Mouse (Mus musculus) testis, postnatal 10 days (tissue): ENCODE results near the gene Pnpla8.
"Not testable (repeated sequence)": the region's sequence is repeated elsewhere in the genome, so short reads cannot be mapped to it uniquely, and the experiment has no call there.

Experiments
- DNase-seq: peaks from one replicate; pipeline ENCODE4 v3.0.0; 2021; ENCODE audit warnings: low spot score

Pnpla8 gene

GRCm38 (mm10) chr12:44221070-44221469 lies at the start of gene Pnpla8:
Pnpla8 (plus strand) TSS chr12:44221370.
- DNase-seq: not testable (repeated sequence)

DNA sequence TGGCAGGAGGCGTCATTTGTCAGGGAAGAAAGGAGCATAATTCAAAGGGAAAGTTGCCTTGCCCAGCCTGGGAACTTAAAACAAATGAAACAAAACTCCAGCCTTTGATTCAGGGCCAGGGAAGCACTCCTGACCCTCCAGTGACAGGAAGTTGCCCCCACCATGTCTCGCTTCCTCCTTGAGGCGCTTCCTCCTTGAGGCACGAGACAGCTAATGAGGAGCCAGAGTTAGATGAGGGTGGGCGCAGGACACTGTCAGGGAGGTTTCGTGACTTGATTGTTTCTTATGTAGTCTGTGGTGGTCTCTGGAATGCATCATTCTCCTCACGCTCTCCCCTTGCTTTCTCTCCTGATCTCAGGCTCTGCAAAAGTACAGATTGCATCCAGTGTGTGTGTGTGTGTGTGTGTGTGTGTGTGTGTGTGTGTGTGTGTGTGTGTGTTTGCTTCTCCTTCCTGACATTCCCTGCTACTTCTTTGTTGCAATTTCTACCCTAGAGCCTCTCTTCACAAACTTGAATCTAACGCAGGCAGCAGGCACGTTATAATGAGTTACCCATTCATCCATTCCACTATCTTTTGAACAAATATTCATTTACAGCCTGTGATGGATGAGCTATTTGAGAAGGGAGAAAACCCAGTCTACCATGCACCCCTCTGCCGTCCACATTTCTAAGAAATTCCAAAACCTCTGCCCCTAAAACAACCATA lies 44.7 kb upstream of the Pnpla8 start:
- DNase-seq: no peak

GRCm38 (mm10) chr12:44177038-44177355 lies 44.2 kb upstream of the Pnpla8 start:
- no peak for DNase-seq

GRCm38 (mm10) chr12:44181081-44181982 lies 39.8 kb upstream of the Pnpla8 start:
- no peak for DNase-seq

- DNase-seq: no peak
Observed at GRCm38 (mm10) chr12:44197873-44198525, 23.2 kb upstream of the Pnpla8 start.

DNA sequence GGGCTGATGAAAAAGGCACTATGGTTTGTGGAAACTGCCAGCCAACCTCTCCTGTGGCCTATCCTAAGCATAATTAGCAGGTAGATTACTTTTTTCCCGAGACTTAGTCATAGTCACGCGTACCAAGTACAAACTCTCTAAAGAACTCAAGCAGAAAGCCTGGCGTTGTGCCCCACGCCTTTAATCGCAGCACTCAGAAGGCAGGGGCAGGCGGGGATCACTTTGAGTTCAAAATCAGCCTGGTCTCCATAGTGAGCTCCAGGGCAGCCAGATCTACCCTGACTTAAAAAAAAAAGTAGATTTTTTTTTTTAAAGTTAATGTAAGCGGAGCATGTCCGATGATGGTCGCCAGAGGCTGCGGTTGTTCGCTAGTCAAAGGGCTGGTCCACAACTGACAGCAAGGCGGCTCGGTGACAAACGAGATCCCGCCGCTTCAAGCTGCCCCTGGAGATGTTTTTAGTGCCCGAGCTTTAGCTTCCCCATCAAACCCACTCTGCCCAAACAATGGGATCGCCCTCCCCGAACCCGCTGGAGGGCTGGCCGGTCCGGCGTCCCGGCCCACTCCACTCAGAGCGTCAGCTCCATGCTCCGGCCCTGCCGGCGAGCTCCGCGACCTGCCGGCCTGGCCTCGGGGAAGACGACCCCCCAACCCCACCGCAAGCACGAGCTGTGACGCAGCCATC lies 11.9 kb upstream of the Pnpla8 start:
- peak; percentile 64 for DNase-seq

- peak; percentile 99 for DNase-seq
Observed at GRCm38 (mm10) chr12:44209824-44210752, 11.1 kb upstream of the Pnpla8 start, which contains the start of gene Dnajb9. Dnajb9 (minus strand) TSS chr12:44210326.

DNA sequence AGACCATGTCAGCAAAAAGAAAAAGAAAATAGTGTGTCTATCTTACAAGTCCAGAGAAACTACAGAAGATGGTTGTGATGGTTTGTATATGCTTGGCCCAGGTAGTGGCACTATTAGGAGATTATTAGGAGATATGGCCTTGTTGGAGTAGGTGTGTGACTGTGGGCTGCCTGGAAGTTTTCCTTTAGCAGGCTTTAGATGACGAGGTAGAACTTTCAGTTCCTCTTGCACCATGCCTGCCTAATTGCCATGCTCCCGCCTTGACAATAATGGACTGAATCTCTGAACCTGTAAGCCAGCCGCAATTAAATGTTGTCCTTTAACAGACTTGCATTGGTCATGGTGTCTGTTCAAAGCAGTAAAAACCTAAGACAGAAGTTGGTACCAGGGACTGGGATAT lies 9.6 kb upstream of the Pnpla8 start:
- no peak for DNase-seq

DNA sequence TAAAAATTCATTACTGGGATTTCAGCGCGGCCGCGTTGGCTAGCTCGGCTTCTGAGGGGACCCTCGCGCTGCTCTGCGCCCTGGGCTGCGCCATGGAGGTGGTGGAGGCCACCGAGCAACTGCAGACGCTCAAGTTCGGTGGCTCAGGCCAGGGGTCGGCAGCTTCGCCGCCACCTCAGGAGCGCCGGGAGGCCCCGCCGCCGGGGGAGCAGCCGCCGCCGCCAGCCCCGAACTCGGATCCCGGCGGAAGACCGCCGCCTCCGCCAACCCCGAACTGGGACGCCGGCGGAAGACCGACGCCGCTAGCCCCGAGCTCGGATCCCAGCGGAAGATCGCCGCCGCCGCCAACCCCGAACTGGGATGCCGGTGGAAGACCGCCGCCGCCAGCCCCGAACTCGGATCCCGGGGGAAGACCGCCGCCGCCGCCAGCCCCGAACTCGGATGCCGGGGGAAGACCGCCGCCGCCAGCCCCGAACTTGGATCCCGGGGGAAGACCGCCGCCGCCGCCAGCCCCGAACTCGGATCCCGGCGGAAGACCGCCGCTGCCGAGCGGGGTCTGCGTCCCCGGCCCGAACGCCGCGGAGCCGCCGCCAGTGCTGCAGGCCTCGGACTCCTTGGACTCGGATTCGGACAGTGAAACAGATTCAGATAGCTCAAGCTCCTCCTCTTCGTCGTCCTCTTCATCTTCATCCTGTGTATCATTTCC lies 634 bp downstream of the Pnpla8 start:
- peak; percentile 53 for DNase-seq

DNA sequence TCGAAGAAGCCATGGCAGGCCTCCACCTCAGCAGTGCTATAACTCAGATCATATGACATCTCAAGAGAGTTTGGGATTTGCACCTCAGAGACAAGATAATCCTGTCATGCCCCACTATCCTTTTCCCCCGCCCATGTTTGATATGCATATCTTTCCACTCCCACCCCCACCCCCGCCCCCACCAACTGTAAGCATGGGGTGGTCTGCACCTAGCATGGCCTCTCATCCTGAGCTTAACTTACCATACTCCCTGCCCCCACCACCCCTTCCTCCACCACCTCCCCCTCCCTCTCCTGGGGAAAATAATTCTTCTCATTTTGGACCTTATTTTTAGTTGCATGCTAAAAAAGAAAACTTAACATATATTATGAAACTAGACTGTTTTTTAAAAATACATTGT lies 1.9 kb downstream of the Pnpla8 start:
- DNase-seq: no peak

- no peak for DNase-seq
Observed at GRCm38 (mm10) chr12:44224650-44225049, 3.5 kb downstream of the Pnpla8 start.

DNA sequence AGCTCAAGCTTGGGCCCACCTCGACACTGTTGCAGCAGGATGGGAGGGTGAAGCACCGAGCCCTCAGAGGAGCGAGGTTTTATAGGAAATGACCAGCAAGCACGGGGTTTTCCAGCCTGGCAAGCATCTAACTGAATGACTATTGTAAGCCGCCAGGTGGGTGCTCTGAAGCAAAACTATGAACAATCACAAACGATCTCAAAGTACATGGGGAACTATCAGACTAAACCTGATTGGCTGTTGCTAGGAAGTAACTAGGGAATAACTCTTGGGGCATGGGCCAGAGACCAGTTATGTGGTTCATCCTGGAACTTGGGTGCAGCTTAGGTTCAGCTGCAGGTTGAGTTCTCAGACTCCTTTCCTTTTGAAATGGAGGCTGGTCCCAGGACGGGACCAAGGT lies 19.9 kb downstream of the Pnpla8 start:
- no peak for DNase-seq

DNA sequence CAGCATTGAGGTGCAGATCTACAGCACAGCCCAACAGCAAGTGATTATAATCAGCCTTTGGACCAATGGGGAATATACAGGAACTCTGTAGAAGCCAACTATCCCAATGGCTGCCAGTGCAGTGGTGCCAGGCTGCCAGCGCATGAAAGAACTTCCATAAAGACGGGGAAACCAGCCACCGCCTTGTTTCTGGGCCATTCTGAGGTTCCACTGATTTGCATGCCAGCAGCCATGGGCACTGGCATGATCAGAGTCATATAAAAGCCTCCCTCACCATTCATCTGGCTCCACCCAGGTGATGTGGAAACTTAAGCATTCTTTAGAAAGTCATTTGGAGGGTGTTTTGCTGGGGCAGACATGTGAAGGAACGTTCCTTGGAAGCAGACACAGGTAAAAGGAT lies 21.2 kb downstream of the Pnpla8 start:
- DNase-seq: no peak

DNA sequence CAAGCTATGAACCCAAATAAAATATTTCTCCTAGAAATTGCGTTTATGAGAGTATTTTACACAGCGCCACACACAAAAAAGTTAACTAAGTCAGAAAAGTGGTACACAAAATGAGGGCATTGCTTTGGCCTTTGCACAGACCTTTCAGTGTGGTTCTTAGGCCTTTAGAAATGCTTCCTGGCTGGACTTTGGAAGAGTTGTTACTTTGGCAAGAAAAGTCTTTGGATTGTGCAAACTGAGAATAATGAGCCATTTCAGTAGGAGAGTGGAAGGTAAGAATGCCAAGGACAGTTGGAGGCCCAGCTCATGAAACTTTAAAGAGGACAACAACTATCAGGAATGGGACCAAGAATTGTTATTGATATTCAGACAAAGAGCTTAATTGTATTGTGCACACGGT lies 24.6 kb downstream of the Pnpla8 start:
- no peak for DNase-seq

GRCm38 (mm10) chr12:44248309-44248977 lies 27.3 kb downstream of the Pnpla8 start:
- peak; percentile 41 for DNase-seq

DNA sequence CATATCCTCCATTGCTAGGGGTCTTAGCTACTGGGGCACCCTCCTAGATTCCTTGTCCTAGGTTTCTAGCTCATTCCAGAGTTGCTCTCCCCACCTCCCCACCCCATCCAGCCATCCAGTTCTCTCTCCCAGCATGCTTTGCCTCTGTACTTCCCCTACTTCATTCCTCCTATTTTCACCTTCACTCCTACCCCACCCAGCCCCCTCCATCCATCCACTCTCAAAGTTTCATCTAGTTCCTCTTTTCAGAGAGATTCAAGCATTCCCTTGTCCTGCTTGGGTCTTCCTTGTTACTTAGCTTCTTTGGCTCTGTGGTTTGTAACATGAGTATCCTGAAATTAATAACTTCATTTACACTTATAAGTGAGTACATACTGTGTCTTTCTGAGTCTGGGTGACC lies 41.4 kb downstream of the Pnpla8 start:
- no peak for DNase-seq

- DNase-seq: no peak
Observed at GRCm38 (mm10) chr12:44265651-44266050, 44.5 kb downstream of the Pnpla8 start.

GRCm38 (mm10) chr12:44267196-44267595 lies 46.0 kb downstream of the Pnpla8 start:
- no peak for DNase-seq

GRCm38 (mm10) chr12:44268728-44269302 lies 47.6 kb downstream of the Pnpla8 start:
- DNase-seq: peak; percentile 100
